Mouse (Mus musculus): Measurements from ENCODE around the gene Ctnnd1.

Ctnnd1 gene

GRCm38 (mm10) chr2:84650464-84651195 is at the start of gene Ctnnd1:
Ctnnd1 (minus strand) TSS chr2:84650765.
- no peak for TF ChIP-seq GATA4 (IDR thresholded peaks at IDR 0.05; ENCODE audit: insufficient replicate concordance, low read length)

GRCm38 (mm10) chr2:84695007-84695695 is 44.6 kb upstream of the Ctnnd1 start:
- TF ChIP-seq GATA4 (IDR thresholded peaks at IDR 0.05; ENCODE audit: insufficient replicate concordance, low read length) = no peak

GRCm38 (mm10) chr2:84690050-84690449 is 39.5 kb upstream of the Ctnnd1 start:
- TF ChIP-seq GATA4 (IDR thresholded peaks at IDR 0.05; ENCODE audit: insufficient replicate concordance, low read length) = no peak

- no peak for TF ChIP-seq GATA4 (IDR thresholded peaks at IDR 0.05; ENCODE audit: insufficient replicate concordance, low read length)
These were observed 37.7 kb upstream of the Ctnnd1 start for GRCm38 (mm10) chr2:84688080-84688844.

GRCm38 (mm10) chr2:84682605-84683183 is 32.1 kb upstream of the Ctnnd1 start:
- TF ChIP-seq GATA4 (IDR thresholded peaks at IDR 0.05; ENCODE audit: insufficient replicate concordance, low read length) = no peak

GRCm38 (mm10) chr2:84679016-84679415 is 28.5 kb upstream of the Ctnnd1 start, which contains the start of gene Tmx2:
Tmx2 (minus strand) TSS chr2:84679140.
- no peak for TF ChIP-seq GATA4 (IDR thresholded peaks at IDR 0.05; ENCODE audit: insufficient replicate concordance, low read length)

GRCm38 (mm10) chr2:84677968-84678880 is 27.7 kb upstream of the Ctnnd1 start, which contains the start of the genes Gm28635 and Med19:
Gm28635 (minus strand) TSS chr2:84678041.
Med19 (plus strand) TSS chr2:84678402.
- no peak; the same call in 1 of the 2 replicates for TF ChIP-seq GATA4 (IDR thresholded peaks at IDR 0.05; ENCODE audit: insufficient replicate concordance, low read length)

- TF ChIP-seq GATA4 (IDR thresholded peaks at IDR 0.05; ENCODE audit: insufficient replicate concordance, low read length) = no peak
These were observed 26.9 kb upstream of the Ctnnd1 start for GRCm38 (mm10) chr2:84677270-84677967.

GRCm38 (mm10) chr2:84670569-84670933 is 20.0 kb upstream of the Ctnnd1 start, which contains the start of gene Selenoh:
Selenoh (minus strand) TSS chr2:84670770.
- peak; percentile 75; the same call in 1 of the 2 replicates for TF ChIP-seq GATA4 (IDR thresholded peaks at IDR 0.05; ENCODE audit: insufficient replicate concordance, low read length)

- no peak for TF ChIP-seq GATA4 (IDR thresholded peaks at IDR 0.05; ENCODE audit: insufficient replicate concordance, low read length)
These were observed 19.4 kb upstream of the Ctnnd1 start for GRCm38 (mm10) chr2:84669828-84670568.

GRCm38 (mm10) chr2:84666081-84666480 is 15.5 kb upstream of the Ctnnd1 start:
- no peak for TF ChIP-seq GATA4 (IDR thresholded peaks at IDR 0.05; ENCODE audit: insufficient replicate concordance, low read length)

GRCm38 (mm10) chr2:84662866-84663265 is 12.3 kb upstream of the Ctnnd1 start:
- TF ChIP-seq GATA4 (IDR thresholded peaks at IDR 0.05; ENCODE audit: insufficient replicate concordance, low read length) = no peak

GRCm38 (mm10) chr2:84660253-84660652 is 9.7 kb upstream of the Ctnnd1 start:
- no peak; the same call in 1 of the 2 replicates for TF ChIP-seq GATA4 (IDR thresholded peaks at IDR 0.05; ENCODE audit: insufficient replicate concordance, low read length)
